Mouse (Mus musculus) adrenal gland, postnatal 36 days (tissue): ENCODE data around the gene B3galt1. TPM values are rescaled to one million over a fixed set of nuclear protein-coding genes. Genes with fewer than 3 reads are reported as not detected.

Source experiments
- DNase-seq, 2 experiments: peaks; one replicate each; pipeline ENCODE4 v3.0.0; 2021; ENCODE audit warnings: mixed read lengths in 1 of 2
- total RNA-seq, 2 experiments: library from RNA; stranded (reverse); gene quantifications; 2 replicates each; pipeline ENCODE4 v1.2.3; 2021

Gene B3galt1
- total RNA-seq, 2 experiments from 2014 or later, result 2.3 to 3.1 TPM

DNA sequence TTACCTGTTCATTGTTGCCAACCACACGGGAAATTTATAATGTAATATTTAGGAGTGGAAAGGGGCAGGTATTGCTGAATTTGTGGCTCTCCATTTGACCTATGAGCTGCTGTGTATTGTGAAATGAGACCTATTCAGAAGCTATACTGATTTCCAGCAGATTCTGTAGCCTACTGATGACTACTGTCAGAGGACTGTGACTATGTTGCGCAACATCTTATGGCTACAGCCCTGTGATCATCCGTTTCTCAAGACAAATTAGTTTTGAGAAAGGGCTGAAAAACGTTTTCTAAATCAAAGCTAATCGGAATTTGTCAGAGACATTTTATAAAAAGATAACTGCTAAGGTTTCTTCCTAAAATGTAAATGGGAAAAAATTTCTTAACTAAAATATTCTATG lies 158.6 kb downstream of the B3galt1 start:
- no peak for DNase-seq

- DNase-seq, result no peak
Observed at GRCm38 (mm10) chr2:67730771-67731170, 165.1 kb downstream of the B3galt1 start.

DNA sequence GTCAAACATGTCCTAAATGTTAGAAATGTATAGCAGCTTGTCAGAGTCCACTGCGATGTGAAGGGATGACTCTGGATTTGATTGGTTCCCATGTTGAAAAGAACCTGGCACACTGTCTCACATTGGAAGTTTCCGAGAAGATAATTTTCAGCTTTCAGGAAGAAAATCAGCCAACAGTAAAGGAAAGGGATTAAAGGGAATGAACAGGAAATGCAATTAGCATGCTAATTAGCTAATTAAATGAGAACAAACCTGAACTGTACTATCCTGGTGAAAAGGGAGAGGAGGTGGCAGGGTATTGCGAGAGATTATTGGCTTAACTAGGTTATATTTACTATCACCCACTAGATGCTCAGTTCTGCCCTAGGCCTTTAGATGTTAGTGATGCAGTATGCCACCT lies 185.9 kb downstream of the B3galt1 start:
- no peak for DNase-seq

- DNase-seq, result no peak
Observed at GRCm38 (mm10) chr2:67756507-67756906, 190.8 kb downstream of the B3galt1 start.

DNA sequence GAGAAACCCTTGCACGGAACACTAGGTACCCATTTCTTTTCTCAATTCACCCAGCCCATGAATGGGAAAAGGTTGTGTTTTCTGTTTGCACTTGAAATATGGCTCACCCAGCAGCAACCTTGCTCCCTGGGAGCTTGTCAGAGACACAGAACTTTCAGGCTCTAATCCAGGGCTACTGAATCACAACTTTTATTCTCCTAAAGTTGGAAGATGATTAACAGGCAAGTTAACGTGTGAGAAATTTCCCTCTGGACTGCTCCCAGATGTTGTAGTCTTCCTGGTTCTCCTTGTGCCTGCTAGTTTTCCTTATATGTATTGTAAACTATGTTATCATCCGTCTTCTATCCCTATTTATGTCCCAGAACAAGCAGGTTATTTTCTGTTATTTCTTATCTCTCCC lies 221.9 kb downstream of the B3galt1 start:
- DNase-seq, result peak in 1 of 2 experiments; percentile 6

GRCm38 (mm10) chr2:67797561-67797960 lies 231.9 kb downstream of the B3galt1 start:
- DNase-seq, result peak; percentile 46 to 50

DNA sequence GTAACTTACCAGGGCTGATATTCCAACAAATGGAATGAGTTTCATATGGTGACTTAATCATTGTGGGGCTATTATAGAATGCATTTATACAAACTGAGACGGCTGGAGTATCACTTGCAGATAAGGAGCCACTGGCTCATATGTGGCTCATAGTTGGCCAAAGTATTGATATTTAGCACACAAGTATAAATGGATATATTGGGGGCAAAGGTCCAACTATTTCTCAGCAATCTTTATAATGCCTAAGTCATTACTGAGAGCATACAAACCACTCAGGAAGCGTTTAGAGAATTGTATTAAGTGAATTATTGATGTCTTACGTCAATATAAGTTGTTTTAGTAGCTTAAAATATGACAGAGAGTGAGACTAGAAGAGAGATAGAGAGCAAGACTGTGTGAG lies 234.3 kb downstream of the B3galt1 start:
- DNase-seq, result no peak

GRCm38 (mm10) chr2:67816149-67816548 lies 250.5 kb downstream of the B3galt1 start:
- DNase-seq, result no peak

GRCm38 (mm10) chr2:67818014-67818413 lies 252.3 kb downstream of the B3galt1 start:
- DNase-seq, result no peak

GRCm38 (mm10) chr2:67822360-67822759 lies 256.7 kb downstream of the B3galt1 start:
- DNase-seq, result no peak

- DNase-seq, result peak in 1 of 2 experiments; percentile 1
Observed at GRCm38 (mm10) chr2:67827697-67828096, 262.0 kb downstream of the B3galt1 start.

GRCm38 (mm10) chr2:67829055-67829915 lies 263.6 kb downstream of the B3galt1 start:
- no peak for DNase-seq

- no peak for DNase-seq
Observed at GRCm38 (mm10) chr2:67847806-67848205, 282.1 kb downstream of the B3galt1 start.

DNA sequence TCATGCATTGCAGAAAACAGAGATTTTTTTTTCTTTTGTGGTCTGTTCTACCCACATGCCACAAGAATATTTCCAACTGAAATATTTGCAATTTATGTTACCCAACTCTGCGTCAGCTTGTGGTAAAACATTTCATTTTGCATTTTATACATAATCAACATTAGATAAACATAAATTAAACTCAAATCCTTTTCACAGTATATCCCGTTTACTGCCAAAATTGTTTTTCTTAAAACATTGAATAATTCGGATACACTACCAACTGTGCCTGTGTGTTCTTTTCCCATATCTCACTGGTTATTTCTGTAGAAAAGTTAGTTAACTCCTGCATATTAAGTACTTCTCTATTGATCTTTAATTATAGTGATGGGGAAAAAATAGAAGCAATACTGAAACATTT lies 285.1 kb downstream of the B3galt1 start:
- no peak for DNase-seq

DNA sequence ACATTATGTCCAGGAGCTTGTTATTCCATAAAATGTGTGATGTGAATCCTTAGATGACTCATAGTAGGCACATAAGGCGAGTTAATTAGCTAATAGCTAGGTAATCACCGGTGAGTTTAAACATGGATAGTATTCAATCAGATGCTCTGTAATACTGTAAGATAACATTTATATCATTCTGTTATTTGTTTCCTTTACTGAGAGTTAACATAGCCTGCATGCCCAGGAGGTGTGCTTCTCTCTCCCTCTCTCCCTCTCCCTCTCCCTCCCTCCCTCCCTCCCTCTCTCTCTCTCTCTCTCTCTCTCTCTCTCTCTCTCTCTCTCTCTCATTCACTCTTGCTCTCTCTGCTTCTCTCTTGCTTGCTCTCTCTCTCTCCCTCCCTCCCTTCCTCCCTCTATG lies 292.7 kb downstream of the B3galt1 start:
- DNase-seq, result no peak

GRCm38 (mm10) chr2:67859004-67859403 lies 293.3 kb downstream of the B3galt1 start:
- DNase-seq, result no peak

DNA sequence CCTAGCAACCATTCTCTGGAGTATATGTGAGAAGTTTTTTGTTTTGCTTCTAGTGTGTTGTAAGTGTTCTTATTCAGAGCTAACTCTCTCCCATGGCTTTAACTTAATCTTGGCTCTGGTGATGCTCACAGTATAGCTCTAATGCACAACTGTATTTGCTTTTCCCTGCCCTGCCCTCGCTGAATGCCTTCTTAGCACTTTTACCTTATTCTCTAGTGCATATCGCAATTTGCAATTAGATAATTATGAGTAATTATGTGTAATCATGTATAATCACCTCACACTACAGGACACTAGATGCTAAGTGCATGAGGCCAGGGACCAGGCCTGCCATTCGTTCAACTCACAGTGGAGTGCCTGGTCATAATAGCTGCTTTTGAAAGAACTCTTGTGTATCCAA lies 307.7 kb downstream of the B3galt1 start:
- DNase-seq, result no peak

DNA sequence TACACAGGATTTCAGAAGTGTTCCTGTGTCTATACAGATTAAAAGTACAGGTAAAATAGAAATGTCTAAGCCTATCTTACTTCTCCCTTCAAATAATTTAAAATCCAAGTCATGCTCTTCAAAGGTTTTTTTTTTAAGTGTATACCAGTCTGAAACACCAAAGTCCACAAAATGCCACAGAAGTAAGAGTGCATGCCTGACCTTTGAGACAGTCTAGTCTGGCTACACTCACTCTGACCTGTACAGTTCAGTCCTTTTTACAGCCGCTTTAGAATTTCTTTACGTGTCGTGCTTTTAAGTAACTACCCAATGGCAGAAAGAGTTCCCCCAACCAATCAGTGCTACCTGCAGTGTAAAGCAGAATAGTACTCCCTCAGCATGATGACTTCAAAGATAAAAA lies 314.2 kb downstream of the B3galt1 start:
- no peak for DNase-seq

- DNase-seq, result no peak
Observed at GRCm38 (mm10) chr2:67881713-67882281, 316.1 kb downstream of the B3galt1 start.

DNA sequence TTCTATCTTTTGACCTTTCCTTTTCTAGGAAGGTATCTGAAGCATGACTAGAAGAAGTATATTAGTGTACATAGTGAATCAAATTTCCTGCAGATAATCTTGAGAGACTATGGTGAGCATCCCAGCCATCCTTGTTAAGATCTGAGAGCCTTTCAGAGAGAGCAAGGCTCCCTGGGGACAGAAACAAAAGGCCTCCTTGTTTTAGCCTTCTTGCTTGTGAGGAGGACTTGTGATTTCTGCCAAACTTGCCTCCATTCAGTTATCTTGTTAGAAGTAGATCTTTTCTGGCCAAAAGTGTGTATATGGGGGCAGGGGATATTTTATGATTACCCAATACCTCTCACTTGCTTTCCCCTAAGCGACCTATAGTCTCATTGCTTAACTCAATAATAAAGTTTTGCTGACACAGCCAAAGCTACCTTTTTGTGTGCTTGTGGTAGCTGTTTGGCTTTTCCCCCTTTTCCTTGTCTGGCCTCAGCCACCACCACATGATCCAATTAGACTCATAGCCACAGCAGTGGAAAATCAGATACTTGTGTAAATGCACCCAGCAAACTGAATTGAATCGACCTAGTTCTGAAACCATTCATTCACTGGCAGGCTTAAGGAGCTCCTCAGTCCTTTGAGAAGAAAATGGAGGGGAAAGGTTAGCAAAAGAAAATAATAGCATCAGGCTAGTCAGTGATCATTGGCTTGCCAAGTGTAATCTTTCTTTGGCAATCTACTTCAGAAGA lies 332.5 kb downstream of the B3galt1 start:
- DNase-seq, result no peak

DNA sequence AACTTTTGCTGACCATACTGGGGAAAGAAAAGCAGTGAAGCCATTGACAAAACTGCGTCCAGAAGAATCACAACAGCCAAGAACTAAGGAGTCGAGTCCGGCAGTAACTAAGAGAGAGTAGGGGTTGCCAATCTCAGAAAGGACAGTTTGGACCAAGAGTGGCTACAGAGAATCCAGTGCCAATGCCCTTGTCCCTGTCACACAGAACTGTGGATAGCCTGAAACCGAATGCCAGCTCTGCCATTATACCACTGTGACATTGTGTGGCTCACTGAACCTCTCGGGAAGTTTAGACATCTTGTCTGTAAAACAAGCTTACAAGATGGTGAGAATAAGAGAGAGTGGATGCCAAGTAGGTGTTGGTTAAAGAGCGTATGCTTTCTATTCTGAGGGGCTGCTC lies 335.9 kb downstream of the B3galt1 start:
- DNase-seq, result no peak

GRCm38 (mm10) chr2:67902651-67903292 lies 337.1 kb downstream of the B3galt1 start:
- no peak for DNase-seq

GRCm38 (mm10) chr2:67903769-67904168 lies 338.1 kb downstream of the B3galt1 start:
- no peak for DNase-seq
